Mouse (Mus musculus) CH12.LX (cell line): ENCODE results near the gene Wdfy2. TPM values are rescaled to one million over a fixed set of nuclear protein-coding genes. Genes with fewer than 3 reads are reported as not detected.

ENCODE experiments used
- DNase-seq: peaks from one replicate; pipeline ENCODE4 v3.0.0-alpha.2; 2013; ENCODE audit errors: extremely low read depth
- H3K27ac ChIP-seq: 2 replicates; pipeline ENCODE4 v1.5.1; 2012; ENCODE audit warnings: low read depth, mild to moderate bottlenecking, control low read depth, moderate library complexity; ENCODE audit not compliant: insufficient read depth
- H3K27me3 ChIP-seq: replicated peaks from 2 replicates; pipeline ENCODE3; 2012; ENCODE audit warnings: inconsistent platforms
- H3K36me3 ChIP-seq, 2 experiments: replicated peaks in 1 of 2; 2 replicates each; pipeline versions ENCODE3 to v1.6.1; 2012; ENCODE audit warnings: inconsistent platforms in 1 of 2, low read length in 1 of 2, mild to moderate bottlenecking in 1 of 2, mixed read lengths in 1 of 2, moderate library complexity in 1 of 2; ENCODE audit not compliant: control insufficient read depth in 1 of 2, insufficient read depth in 1 of 2
- H3K4me1 ChIP-seq, 2 experiments: 2 replicates each; pipeline ENCODE4 v1.6.1; 2012; ENCODE audit warnings: inconsistent platforms in 1 of 2, moderate library complexity in 1 of 2; ENCODE audit not compliant: insufficient read depth in 2 of 2, control insufficient read depth in 1 of 2
- H3K4me2 ChIP-seq: 2 replicates; pipeline ENCODE4 v1.6.1; 2012; ENCODE audit warnings: low read depth, mild to moderate bottlenecking, control low read depth; ENCODE audit not compliant: poor library complexity, insufficient read depth, severe bottlenecking
- H3K4me3 ChIP-seq, 3 experiments: fragments of 150-350 bp in 1 of 3; sonication (generic) in 1 of 3; replicated peaks in 1 of 3; 2 replicates each; pipeline versions ENCODE3 to v1.5.1; 2011 to 2012; ENCODE audit warnings: low read depth in 2 of 3, low read length in 2 of 3, mild to moderate bottlenecking in 2 of 3, moderate library complexity in 2 of 3, control low read depth in 1 of 3, improper control_type of control experiment in 1 of 3, inconsistent platforms in 1 of 3, mixed read lengths in 1 of 3; ENCODE audit not compliant: poor library complexity in 1 of 3
- H3K79me2 ChIP-seq: replicated peaks from 2 replicates; pipeline ENCODE4 v1.6.1; 2012; ENCODE audit warnings: mild to moderate bottlenecking, moderate library complexity; ENCODE audit not compliant: control insufficient read depth, poor library complexity, insufficient read depth, severe bottlenecking; ENCODE audit errors: extremely low read depth
- H3K9ac ChIP-seq: 2 replicates; pipeline ENCODE4 v1.6.1; 2012; ENCODE audit warnings: low read depth, mild to moderate bottlenecking, control low read depth, moderate library complexity; ENCODE audit not compliant: insufficient read depth
- H3K9me3 ChIP-seq: replicated peaks from 2 replicates; pipeline ENCODE3; 2012; ENCODE audit warnings: low read length, inconsistent platforms, mixed read lengths
- BHLHE40 ChIP-seq: IDR thresholded peaks from 2 replicates; pipeline ENCODE4 v1.6.1; 2011; ENCODE audit warnings: mild to moderate bottlenecking, low read depth, low read length, improper control_type of control experiment
- CHD1 ChIP-seq: IDR thresholded peaks from 2 replicates; pipeline ENCODE4 v1.6.1; 2012; ENCODE audit warnings: low read depth, low read length, improper control_type of control experiment, inconsistent platforms
- CHD2 ChIP-seq: IDR thresholded peaks from 2 replicates; pipeline ENCODE4 v1.6.1; 2011; ENCODE audit warnings: low read length, improper control_type of control experiment
- CTCF ChIP-seq, 2 experiments: IDR thresholded peaks in 1 of 2; conservative IDR thresholded peaks in 1 of 2; 2 replicates each; pipeline ENCODE4 v1.5.1; 2011 to 2012; ENCODE audit warnings: low read depth in 2 of 2, low read length in 2 of 2, improper control_type of control experiment in 1 of 2, inconsistent platforms in 1 of 2, mild to moderate bottlenecking in 1 of 2, moderate library complexity in 1 of 2
- ELF1 ChIP-seq: IDR thresholded peaks from 2 replicates; pipeline ENCODE4 v1.6.1; 2014; ENCODE audit warnings: low read depth, mild to moderate bottlenecking, inconsistent platforms, low read length, improper control_type of control experiment
- EP300 ChIP-seq: IDR thresholded peaks from 2 replicates; pipeline ENCODE4 v1.6.1; 2011; ENCODE audit warnings: low read length, improper control_type of control experiment
- GABPA ChIP-seq: IDR thresholded peaks from 2 replicates; pipeline ENCODE4 v1.6.1; 2012; ENCODE audit warnings: low read depth, low read length, improper control_type of control experiment, inconsistent platforms; ENCODE audit not compliant: insufficient replicate concordance
- IRF4 ChIP-seq: IDR thresholded peaks from 2 replicates; pipeline ENCODE4 v1.6.1; 2014; ENCODE audit warnings: low read depth, mild to moderate bottlenecking, inconsistent platforms, low read length, improper control_type of control experiment
- JUN ChIP-seq: IDR thresholded peaks from 2 replicates; pipeline ENCODE4 v1.6.1; 2011; ENCODE audit warnings: low read depth, mild to moderate bottlenecking, low read length, improper control_type of control experiment, moderate library complexity; ENCODE audit not compliant: insufficient read depth
- JUND ChIP-seq: conservative IDR thresholded peaks from 2 replicates; pipeline ENCODE4 v1.6.1; 2011; ENCODE audit warnings: low read depth, low read length, improper control_type of control experiment
- KAT2A ChIP-seq: IDR thresholded peaks from 2 replicates; pipeline ENCODE4 v1.6.1; 2012; ENCODE audit warnings: low read length, improper control_type of control experiment, inconsistent platforms; ENCODE audit not compliant: insufficient replicate concordance
- MAFK ChIP-seq: IDR thresholded peaks from 2 replicates; pipeline ENCODE4 v1.6.1; 2011; ENCODE audit warnings: low read length, improper control_type of control experiment; ENCODE audit not compliant: insufficient replicate concordance
- MAZ ChIP-seq: IDR thresholded peaks from 2 replicates; pipeline ENCODE4 v1.6.1; 2012; ENCODE audit warnings: low read depth, mild to moderate bottlenecking, inconsistent platforms, low read length, improper control_type of control experiment, moderate library complexity
- MXI1 ChIP-seq: IDR thresholded peaks from 2 replicates; pipeline ENCODE4 v1.6.1; 2011; ENCODE audit warnings: mild to moderate bottlenecking, low read depth, low read length, improper control_type of control experiment
- MYC ChIP-seq: IDR thresholded peaks from 2 replicates; pipeline ENCODE4 v1.6.1; 2011; ENCODE audit warnings: low read depth, mild to moderate bottlenecking, improper control_type of control experiment, low read length
- NELFE ChIP-seq: IDR thresholded peaks from 2 replicates; pipeline ENCODE4 v1.6.1; 2011; ENCODE audit warnings: low read depth, low read length, improper control_type of control experiment
- NRF1 ChIP-seq: IDR thresholded peaks from 2 replicates; pipeline ENCODE4 v1.6.1; 2014; ENCODE audit warnings: low read depth, mild to moderate bottlenecking, inconsistent platforms, low read length, improper control_type of control experiment, moderate library complexity
- POLR2A ChIP-seq: IDR thresholded peaks from 2 replicates; pipeline ENCODE4 v1.6.1; 2011; ENCODE audit warnings: low read depth, mild to moderate bottlenecking, improper control_type of control experiment, low read length
- RAD21 ChIP-seq: IDR thresholded peaks from 2 replicates; pipeline ENCODE4 v1.6.1; 2011; ENCODE audit warnings: low read depth, mild to moderate bottlenecking, low read length, improper control_type of control experiment, moderate library complexity
- RCOR1 ChIP-seq: conservative IDR thresholded peaks from 2 replicates; pipeline ENCODE4 v1.6.1; 2012; ENCODE audit warnings: low read depth, mild to moderate bottlenecking, inconsistent platforms, low read length, improper control_type of control experiment
- SIN3A ChIP-seq: IDR thresholded peaks from 2 replicates; pipeline ENCODE4 v1.6.1; 2012; ENCODE audit warnings: low read length, improper control_type of control experiment, inconsistent platforms
- SMC3 ChIP-seq: IDR thresholded peaks from 2 replicates; pipeline ENCODE4 v1.6.1; 2011; ENCODE audit warnings: low read depth, low read length, improper control_type of control experiment
- USF1 ChIP-seq: IDR thresholded peaks from 2 replicates; pipeline ENCODE4 v1.6.1; 2014; ENCODE audit warnings: low read depth, mild to moderate bottlenecking, inconsistent platforms, low read length, improper control_type of control experiment
- USF2 ChIP-seq: conservative IDR thresholded peaks from 2 replicates; pipeline ENCODE4 v1.6.1; 2011; ENCODE audit warnings: low read depth, low read length, improper control_type of control experiment
- ZC3H11A ChIP-seq: IDR thresholded peaks from 2 replicates; pipeline ENCODE4 v1.6.1; 2012; ENCODE audit warnings: low read depth, mild to moderate bottlenecking, inconsistent platforms, low read length, improper control_type of control experiment
- ZKSCAN1 ChIP-seq: IDR thresholded peaks from 2 replicates; pipeline ENCODE4 v1.6.1; 2012; ENCODE audit warnings: low read depth, inconsistent platforms, low read length, improper control_type of control experiment, borderline replicate concordance
- ZNF384 ChIP-seq: IDR thresholded peaks from 2 replicates; pipeline ENCODE4 v1.6.1; 2012; ENCODE audit warnings: low read depth, low read length, improper control_type of control experiment, inconsistent platforms
- dilution Hi-C: fragments of 300-500 bp; cut with MboI; formaldehyde crosslinking; loops from 2 replicates; pipeline ENCODE4 v1.14.3; 2020; ENCODE audit warnings: low sequenced_read_pairs; ENCODE audit not compliant: extremely low pct_unique_long_range_greater_than_20kb, extremely low pct_ligation_motif_present
- in situ Hi-C: fragments of 300-500 bp; cut with MboI; formaldehyde crosslinking; loops from 3 replicates; pipeline ENCODE4 v1.14.3; 2019; ENCODE audit warnings: low sequenced_read_pairs, low pct_ligation_motif_present, low pct_unique_long_range_greater_than_20kb, mixed read lengths
- polyA plus RNA-seq: library from polyadenylated mRNA; unstranded; fragments of >175 nt; gene quantifications from 2 replicates; pipeline ENCODE4 v1.2.1, GENCODE M21; 2012; ENCODE audit warnings: low read depth; ENCODE audit not compliant: insufficient read length
- total RNA-seq, 2 experiments: library from RNA; depleted of rRNA; stranded (reverse); fragments of 300-350 nt in 1 of 2; fragments of >200 nt in 1 of 2; gene quantifications; 2 replicates each; pipeline ENCODE4 v1.2.3; 2012 to 2014

The Wdfy2 gene
- total and polyA plus RNA-seq, 3 experiments, result 6.3 to 6.7 (median 6.6) TPM

GRCm38 (mm10) chr14:62878076-62878475 is 40.6 kb downstream of the Wdfy2 start:
- peaks cover 10 to 62% of the 10 kb centered on the region in 2 experiments; a peak in 3 of 4 replicates for H3K4me1 ChIP-seq
- no peak overlapping the region for H3K27ac ChIP-seq
- no peaks in the 10 kb centered on the region for H3K9me3 ChIP-seq
- peaks cover 0 to 2% of the 10 kb centered on the region in 2 experiments for H3K36me3 ChIP-seq
- DNase-seq, result no peak
- no peak overlapping the region for H3K9ac ChIP-seq
- in situ Hi-C loops, result no loop called here
- no peaks in the 10 kb centered on the region for H3K79me2 ChIP-seq
- no peak overlapping the region for H3K4me2 ChIP-seq
- no peaks in the 10 kb centered on the region for H3K27me3 ChIP-seq
- no peak overlapping the region for H3K4me3 ChIP-seq
- dilution Hi-C loops, result no loop called here
- TF ChIP-seq EP300, result no peak
- no peak for TF ChIP-seq SMC3
- TF ChIP-seq USF2, result no peak
- TF ChIP-seq SIN3A, result no peak
- no peak for TF ChIP-seq RAD21
- no peak for TF ChIP-seq KAT2A
- TF ChIP-seq NELFE, result no peak
- TF ChIP-seq MXI1, result no peak
- TF ChIP-seq MAFK, result no peak
- TF ChIP-seq ZNF384, result no peak
- no peak for TF ChIP-seq JUN
- no peak for TF ChIP-seq RCOR1
- no peak for TF ChIP-seq ZC3H11A
- TF ChIP-seq CTCF (conservative IDR thresholded peaks at IDR 0.05 in 1 of 2, IDR thresholded peaks at IDR 0.05 in 1 of 2; ENCODE audit: low read depth in 2 of 2, low read length in 2 of 2), result no peak
- no peak for TF ChIP-seq USF1
- TF ChIP-seq GABPA, result no peak
- TF ChIP-seq IRF4, result no peak
- TF ChIP-seq MYC, result no peak
- no peak for TF ChIP-seq POLR2A

DNA sequence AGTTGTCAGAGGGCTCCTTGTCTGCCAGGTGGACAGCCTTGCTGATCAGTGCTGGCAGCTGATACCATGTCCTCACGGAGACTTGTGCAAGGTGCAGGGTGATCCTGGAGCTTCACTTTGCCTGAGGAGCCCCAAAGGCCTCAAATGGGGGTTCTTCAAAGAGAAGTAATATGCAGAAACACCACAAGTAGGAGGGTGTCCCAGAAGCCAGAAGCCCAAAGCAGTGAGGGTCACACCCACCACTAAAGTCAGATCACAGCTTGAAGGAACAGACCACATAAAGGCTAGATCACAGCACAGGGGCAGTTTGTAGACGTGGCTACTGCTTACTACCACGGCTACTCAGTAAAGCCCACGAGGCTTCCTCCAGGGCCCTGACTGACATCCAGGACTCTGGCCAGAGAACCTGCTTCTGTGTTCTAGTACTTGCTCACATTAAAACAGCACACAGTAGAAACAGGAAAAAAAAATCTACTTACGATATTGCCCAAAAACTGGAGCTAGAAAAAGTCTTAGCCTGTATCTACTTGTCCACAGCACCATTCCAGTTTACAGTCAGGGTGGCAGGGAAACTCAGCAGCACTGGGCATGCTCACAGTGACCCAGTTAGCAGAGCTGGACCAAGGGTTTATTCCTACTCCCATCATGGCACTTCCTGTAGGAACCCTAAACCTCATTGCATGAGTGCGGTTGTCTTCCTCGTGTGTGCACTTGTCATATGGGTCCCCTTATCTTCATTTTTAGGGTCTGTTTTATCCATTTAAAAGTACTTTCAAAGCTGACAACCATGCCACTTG is 41.4 kb downstream of the Wdfy2 start:
- Histone ChIP-seq H3K4me1 (peaks cover 9 to 60% of the 10 kb centered on the region in 2 experiments; a peak in 3 of 4 replicates), H3K27ac (no peak overlapping the region), H3K9me3 (no peaks in the 10 kb centered on the region), H3K4me3 (no peak overlapping the region), H3K27me3 (no peaks in the 10 kb centered on the region), H3K9ac (no peak overlapping the region), H3K36me3 (peaks cover 0 to 2% of the 10 kb centered on the region in 2 experiments), H3K4me2 (no peak overlapping the region), H3K79me2 (no peaks in the 10 kb centered on the region)
- dilution Hi-C loops (no loop called here), in situ Hi-C loops (no loop called here)
- DNase-seq, result no peak
- TF ChIP-seq SMC3 (no peak), JUND (no peak), ZNF384 (no peak), CHD2 (no peak), IRF4 (no peak), MXI1 (no peak), NRF1 (no peak), ZKSCAN1 (no peak), RAD21 (no peak), USF1 (no peak), ELF1 (no peak), EP300 (no peak), RCOR1 (no peak), MAZ (no peak), ZC3H11A (no peak), CHD1 (no peak), USF2 (no peak), BHLHE40 (no peak)
